ENCODE assay signal across 7 mouse cellular contexts in the genomic region with DNA sequence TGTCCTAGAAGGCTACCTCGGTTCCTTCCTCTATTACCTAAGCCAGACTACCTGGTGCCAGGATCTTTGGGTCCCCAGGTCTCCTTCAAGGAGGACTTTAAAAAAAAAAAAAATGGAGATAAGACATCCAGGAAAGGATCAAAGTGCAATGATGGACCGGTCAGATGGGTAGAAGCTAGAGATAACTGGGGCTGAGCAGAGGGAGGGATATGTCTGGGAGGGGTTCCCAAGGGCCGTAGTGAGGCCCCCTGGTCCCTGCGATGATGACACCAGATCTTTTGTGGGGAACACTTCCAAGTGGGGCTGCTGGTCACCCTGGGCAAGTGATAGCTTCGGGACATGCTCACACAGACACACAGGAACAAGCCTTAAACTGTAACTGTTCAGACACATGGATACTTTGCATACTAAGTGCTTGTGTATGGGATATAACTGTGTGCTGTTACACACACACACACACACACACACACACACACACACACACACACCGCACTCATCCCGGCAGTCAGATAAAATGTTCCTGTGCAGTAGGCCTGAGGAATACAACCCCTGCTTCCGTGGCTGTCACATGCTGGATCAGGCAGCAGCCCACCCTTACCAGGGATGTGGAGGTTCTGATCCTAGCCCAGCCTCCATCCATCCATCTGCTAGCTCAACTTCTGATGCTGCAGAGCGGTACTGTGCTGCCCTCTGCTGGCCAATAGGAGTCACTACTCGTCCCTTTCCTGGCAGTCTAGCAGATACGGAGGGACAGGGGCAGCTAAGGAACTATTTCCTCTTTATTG.
DNase-seq lines count a peak whose midpoint lies in the region; ATAC-seq and TF ChIP-seq lines count a peak whose summit lies in the region.

No protein-coding gene starts in this region.

- H3K27me3 ChIP-seq in hindbrain, postnatal 0 days (ENCODE audit: insufficient read depth, low read length), result no peaks in the 10 kb centered on the region
- H3K27me3 ChIP-seq in midbrain, embryonic 10.5 days (ENCODE audit: low read depth, poor library complexity, severe bottlenecking), result no peaks in the 10 kb centered on the region

- no peak overlapping the region for H3K4me2 ChIP-seq in hindbrain, postnatal 0 days (ENCODE audit: low read depth, low read length)

- H3K9ac ChIP-seq in hindbrain, postnatal 0 days (replicated peaks; ENCODE audit: low read length), result no peak overlapping the region

- 57% methylated on average over 11 of the region's 11 CpGs for WGBS in hindbrain, postnatal 0 days
- 57% methylated on average over 11 of the region's 11 CpGs for WGBS in midbrain, embryonic 10.5 days

- no peak overlapping the region for H3K27ac ChIP-seq in hindbrain, postnatal 0 days
- H3K27ac ChIP-seq in midbrain, embryonic 10.5 days (replicated peaks), result no peak overlapping the region

- peak; percentile 100 for TF ChIP-seq CTCF in hindbrain, postnatal 0 days (IDR thresholded peaks at IDR 0.05; ENCODE audit: low read depth)

- H3K4me1 ChIP-seq in hindbrain, postnatal 0 days (ENCODE audit: insufficient read depth, low read length), result no peaks in the 10 kb centered on the region
- H3K4me1 ChIP-seq in midbrain, embryonic 10.5 days, result no peaks in the 10 kb centered on the region

- no peaks in the 10 kb centered on the region for H3K36me3 ChIP-seq in hindbrain, postnatal 0 days (ENCODE audit: insufficient read depth, low read length)
- H3K36me3 ChIP-seq in midbrain, embryonic 10.5 days, result no peaks in the 10 kb centered on the region

- ATAC-seq in frontal cortex, adult (ENCODE audit: low TSS enrichment), result peak; percentile 73
- ATAC-seq in hindbrain, postnatal 0 days, result peak; percentile 73

- DNase-seq in T-cell, adult 2 months (ENCODE audit: low spot score), result peak; percentile 33
- DNase-seq in cerebellum, adult 8-10 months, result peak; percentile 32
- peak; percentile 93 for DNase-seq in hindbrain, postnatal 0 days (ENCODE audit: low spot score)
- DNase-seq in left cerebral cortex, adult 8-10 months (ENCODE audit: low spot score in 2 of 2), result peak; percentile 31 to 45
- peak; percentile 61 for DNase-seq in midbrain, embryonic 10.5 days (ENCODE audit: low spot score)
- peak; percentile 78 for DNase-seq in right cerebral cortex, postnatal 14 days

- no peak overlapping the region for H3K4me3 ChIP-seq in hindbrain, postnatal 0 days (ENCODE audit: low read length)
- H3K4me3 ChIP-seq in midbrain, embryonic 10.5 days, result no peak overlapping the region

- no peaks in the 10 kb centered on the region for H3K9me3 ChIP-seq in hindbrain, postnatal 0 days (ENCODE audit: low read length)
- no peaks in the 10 kb centered on the region for H3K9me3 ChIP-seq in midbrain, embryonic 10.5 days (replicated peaks)

Comparison
In these comparisons a context has a peak if more than half of its experiments do, and no peak if none do; other contexts are left out.
1. DNase-seq: peak in every context shown above with its lines; median percentile 93 in hindbrain, postnatal 0 days; 78 in right cerebral cortex, postnatal 14 days; 61 in midbrain, embryonic 10.5 days; 38 in left cerebral cortex, adult 8-10 months; 33 in T-cell, adult 2 months; 32 in cerebellum, adult 8-10 months.